Mouse (Mus musculus): Measurements from ENCODE around the gene Morc4. TPM values are rescaled to one million over a fixed set of nuclear protein-coding genes. Genes with fewer than 3 reads are reported as not detected.

Morc4 gene
- polyA plus RNA-seq, 1 experiment from 2014 or later: 4.7 TPM

GRCm38 (mm10) chrX:139828363-139829092 is 42.9 kb downstream of the Morc4 start:
- H3K27ac ChIP-seq (replicated peaks): no peak overlapping the region
- ATAC-seq (ENCODE audit: low FRiP score): no peak
- H3K4me1 ChIP-seq: no peaks in the 10 kb centered on the region
- H3K9me3 ChIP-seq (replicated peaks): no peaks in the 10 kb centered on the region
- WGBS: 88% methylated on average over 6 of the region's 6 CpGs
- H3K27me3 ChIP-seq (replicated peaks): peaks cover 11% of the 10 kb centered on the region; the same call in 1 of the 2 replicates
- no peak overlapping the region for H3K4me3 ChIP-seq (replicated peaks)
- H3K4me2 ChIP-seq: no peak overlapping the region
- no peaks in the 10 kb centered on the region for H3K36me3 ChIP-seq
- no peak overlapping the region for H3K9ac ChIP-seq (replicated peaks)

GRCm38 (mm10) chrX:139826926-139827325 is 44.6 kb downstream of the Morc4 start:
- no peaks in the 10 kb centered on the region for H3K9me3 ChIP-seq (replicated peaks)
- no peaks in the 10 kb centered on the region for H3K4me1 ChIP-seq
- peaks cover 15% of the 10 kb centered on the region; the same call in 1 of the 2 replicates for H3K27me3 ChIP-seq (replicated peaks)
- no peak overlapping the region for H3K4me2 ChIP-seq
- ATAC-seq (ENCODE audit: low FRiP score): no peak
- H3K36me3 ChIP-seq: no peaks in the 10 kb centered on the region
- H3K27ac ChIP-seq (replicated peaks): no peak overlapping the region
- no peak overlapping the region for H3K9ac ChIP-seq (replicated peaks)
- 91% methylated on average over 4 of the region's 4 CpGs for WGBS
- no peak overlapping the region for H3K4me3 ChIP-seq (replicated peaks)

- no peaks in the 10 kb centered on the region for H3K4me1 ChIP-seq
- no peak overlapping the region for H3K27ac ChIP-seq (replicated peaks)
- 71% methylated on average over 1 of the region's 1 CpGs for WGBS
- H3K9ac ChIP-seq (replicated peaks): no peak overlapping the region
- no peaks in the 10 kb centered on the region for H3K36me3 ChIP-seq
- H3K9me3 ChIP-seq (replicated peaks): no peaks in the 10 kb centered on the region
- no peak overlapping the region for H3K4me2 ChIP-seq
- no peak for ATAC-seq (ENCODE audit: low FRiP score)
- H3K27me3 ChIP-seq (replicated peaks): peaks cover 15% of the 10 kb centered on the region; the same call in 1 of the 2 replicates
- H3K4me3 ChIP-seq (replicated peaks): no peak overlapping the region
These were observed 46.1 kb downstream of the Morc4 start for GRCm38 (mm10) chrX:139825402-139825801.

- no peak for ATAC-seq (ENCODE audit: low FRiP score)
- WGBS: 77% methylated on average over 5 of the region's 5 CpGs
- Histone ChIP-seq H3K36me3 (no peaks in the 10 kb centered on the region), H3K4me1 (no peaks in the 10 kb centered on the region), H3K4me2 (no peak overlapping the region), H3K9me3 (replicated peaks) (no peaks in the 10 kb centered on the region), H3K27me3 (replicated peaks) (peaks cover 8% of the 10 kb centered on the region; the same call in 1 of the 2 replicates), H3K4me3 (replicated peaks) (no peak overlapping the region), H3K9ac (replicated peaks) (no peak overlapping the region), H3K27ac (replicated peaks) (no peak overlapping the region)
These were observed 56.3 kb downstream of the Morc4 start for GRCm38 (mm10) chrX:139815201-139815600.

GRCm38 (mm10) chrX:139814018-139814635 is 57.4 kb downstream of the Morc4 start:
- Histone ChIP-seq H3K27me3 (replicated peaks) (peaks cover 17% of the 10 kb centered on the region; the same call in 1 of the 2 replicates), H3K4me2 (no peak overlapping the region), H3K36me3 (no peaks in the 10 kb centered on the region), H3K9ac (replicated peaks) (no peak overlapping the region), H3K4me3 (replicated peaks) (no peak overlapping the region), H3K27ac (replicated peaks) (no peak overlapping the region), H3K4me1 (no peaks in the 10 kb centered on the region), H3K9me3 (replicated peaks) (no peaks in the 10 kb centered on the region)
- 92% methylated on average over 8 of the region's 8 CpGs for WGBS
- ATAC-seq (ENCODE audit: low FRiP score): no peak

- 76% methylated on average over 9 of the region's 9 CpGs for WGBS
- no peak overlapping the region for H3K4me2 ChIP-seq
- no peak overlapping the region for H3K9ac ChIP-seq (replicated peaks)
- H3K27me3 ChIP-seq (replicated peaks): peaks cover 17% of the 10 kb centered on the region; the same call in 1 of the 2 replicates
- no peaks in the 10 kb centered on the region for H3K4me1 ChIP-seq
- no peak for ATAC-seq (ENCODE audit: low FRiP score)
- H3K36me3 ChIP-seq: no peaks in the 10 kb centered on the region
- H3K9me3 ChIP-seq (replicated peaks): no peaks in the 10 kb centered on the region
- no peak overlapping the region for H3K27ac ChIP-seq (replicated peaks)
- no peak overlapping the region for H3K4me3 ChIP-seq (replicated peaks)
These were observed 58.0 kb downstream of the Morc4 start for GRCm38 (mm10) chrX:139813299-139814002.

GRCm38 (mm10) chrX:139812636-139813298 is 58.7 kb downstream of the Morc4 start:
- Histone ChIP-seq H3K9ac (replicated peaks) (no peak overlapping the region), H3K4me3 (replicated peaks) (no peak overlapping the region), H3K9me3 (replicated peaks) (no peaks in the 10 kb centered on the region), H3K27me3 (replicated peaks) (peaks cover 17% of the 10 kb centered on the region; the same call in 1 of the 2 replicates), H3K4me2 (no peak overlapping the region), H3K27ac (replicated peaks) (no peak overlapping the region), H3K36me3 (no peaks in the 10 kb centered on the region), H3K4me1 (no peaks in the 10 kb centered on the region)
- WGBS: 71% methylated on average over 3 of the region's 3 CpGs
- no peak for ATAC-seq (ENCODE audit: low FRiP score)

- no peaks in the 10 kb centered on the region for H3K36me3 ChIP-seq
- 0 out of 2 replicates have a peak, but pooled peaks cover 10% of the 10 kb centered on the region for H3K27me3 ChIP-seq (replicated peaks)
- WGBS: 84% methylated on average over 10 of the region's 10 CpGs
- H3K9ac ChIP-seq (replicated peaks): no peak overlapping the region
- no peak overlapping the region for H3K4me3 ChIP-seq (replicated peaks)
- no peak for ATAC-seq (ENCODE audit: low FRiP score)
- no peak overlapping the region for H3K27ac ChIP-seq (replicated peaks)
- no peaks in the 10 kb centered on the region for H3K9me3 ChIP-seq (replicated peaks)
- no peak overlapping the region for H3K4me2 ChIP-seq
- no peaks in the 10 kb centered on the region for H3K4me1 ChIP-seq
These were observed 63.0 kb downstream of the Morc4 start for GRCm38 (mm10) chrX:139808501-139808900.

GRCm38 (mm10) chrX:139808085-139808484 is 63.4 kb downstream of the Morc4 start:
- WGBS: 45% methylated on average over 4 of the region's 4 CpGs
- ATAC-seq (ENCODE audit: low FRiP score): peak; percentile 45; the same call in 1 of the 2 replicates
- Histone ChIP-seq H3K4me3 (replicated peaks) (no peak overlapping the region), H3K4me2 (no peak overlapping the region), H3K4me1 (no peaks in the 10 kb centered on the region), H3K36me3 (no peaks in the 10 kb centered on the region), H3K27ac (replicated peaks) (no peak overlapping the region), H3K9ac (replicated peaks) (no peak overlapping the region), H3K9me3 (replicated peaks) (no peaks in the 10 kb centered on the region), H3K27me3 (replicated peaks) (0 out of 2 replicates have a peak, but pooled peaks cover 10% of the 10 kb centered on the region)

GRCm38 (mm10) chrX:139807391-139807790 is 64.1 kb downstream of the Morc4 start:
- ATAC-seq (ENCODE audit: low FRiP score): no peak
- Histone ChIP-seq H3K36me3 (no peaks in the 10 kb centered on the region), H3K4me1 (no peaks in the 10 kb centered on the region), H3K9ac (replicated peaks) (no peak overlapping the region), H3K27ac (replicated peaks) (no peak overlapping the region), H3K4me2 (no peak overlapping the region), H3K27me3 (replicated peaks) (0 out of 2 replicates have a peak, but pooled peaks cover 10% of the 10 kb centered on the region), H3K4me3 (replicated peaks) (no peak overlapping the region), H3K9me3 (replicated peaks) (no peaks in the 10 kb centered on the region)
- WGBS: 67% methylated on average over 2 of the region's 2 CpGs

- no peak for ATAC-seq (ENCODE audit: low FRiP score)
- Histone ChIP-seq H3K4me2 (no peak overlapping the region), H3K36me3 (no peaks in the 10 kb centered on the region), H3K4me3 (replicated peaks) (no peak overlapping the region), H3K27ac (replicated peaks) (no peak overlapping the region), H3K9me3 (replicated peaks) (no peaks in the 10 kb centered on the region), H3K27me3 (replicated peaks) (0 out of 2 replicates have a peak, but pooled peaks cover 10% of the 10 kb centered on the region), H3K9ac (replicated peaks) (no peak overlapping the region), H3K4me1 (no peaks in the 10 kb centered on the region)
- 93% methylated on average over 4 of the region's 4 CpGs for whole genome bisulfite sequencing
These were observed 65.6 kb downstream of the Morc4 start for GRCm38 (mm10) chrX:139805918-139806317.

All from neural tube, embryonic 15.5 days (tissue).